Mouse (Mus musculus) heart, adult 8-10 months (tissue): ENCODE results near the gene Gaa. TPM values are rescaled to one million over a fixed set of nuclear protein-coding genes. Genes with fewer than 3 reads are reported as not detected.
A peak's percentile ranks its signal among the peaks of the same experiment; 100 is the strongest.

ENCODE experiments used
- DNase-seq: peaks from one replicate; pipeline ENCODE4 v3.0.0; 2022; ENCODE audit warnings: low spot score
- total RNA-seq, 4 experiments: library from RNA; stranded (reverse); gene quantifications; 2 replicates each; pipeline ENCODE4 v1.2.4; 2022

Gene Gaa
- total RNA-seq, 4 experiments from 2014 or later = 108 to 126 (median 114) TPM

DNA sequence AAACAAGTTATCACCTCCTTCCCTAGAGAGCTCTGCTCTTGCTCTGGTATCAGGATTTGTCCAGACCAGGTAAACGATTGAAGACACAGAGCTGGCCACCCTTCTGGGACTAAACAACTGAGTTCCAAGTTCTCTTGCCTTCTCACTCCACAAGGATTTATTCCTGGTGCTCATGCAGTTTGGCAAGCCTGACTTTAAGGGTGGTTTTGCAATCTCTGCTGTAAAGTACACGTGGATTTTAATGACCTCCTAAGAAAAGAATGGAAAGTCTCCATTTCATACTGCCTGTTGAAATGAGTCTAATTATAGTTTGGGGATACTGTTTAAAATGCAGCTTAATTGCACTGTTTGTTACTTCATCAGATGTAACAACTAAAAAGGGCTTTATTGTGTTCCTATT is 33.3 kb downstream of the Gaa start:
- DNase-seq = no peak

GRCm38 (mm10) chr11:119304904-119305712 is 37.4 kb downstream of the Gaa start:
- no peak for DNase-seq

GRCm38 (mm10) chr11:119306762-119307657 is 39.3 kb downstream of the Gaa start:
- no peak for DNase-seq

DNA sequence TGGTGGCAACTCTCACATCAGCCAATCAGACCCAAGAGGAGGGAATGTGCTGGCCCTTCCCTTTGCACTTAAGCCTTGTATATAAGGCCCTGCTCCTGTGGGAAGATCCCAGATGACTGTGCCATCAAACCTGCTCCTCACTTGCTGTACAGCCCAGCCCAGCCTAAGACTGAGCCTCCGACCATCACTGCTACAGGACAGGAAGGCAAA is 39.9 kb downstream of the Gaa start, which contains the start of gene Card14:
TSS of gene Card14 (plus strand) at position 111 of the 210 bp plus-strand sequence.
- DNase-seq = no peak

GRCm38 (mm10) chr11:119307916-119308315 is 40.2 kb downstream of the Gaa start:
- no peak for DNase-seq

DNA sequence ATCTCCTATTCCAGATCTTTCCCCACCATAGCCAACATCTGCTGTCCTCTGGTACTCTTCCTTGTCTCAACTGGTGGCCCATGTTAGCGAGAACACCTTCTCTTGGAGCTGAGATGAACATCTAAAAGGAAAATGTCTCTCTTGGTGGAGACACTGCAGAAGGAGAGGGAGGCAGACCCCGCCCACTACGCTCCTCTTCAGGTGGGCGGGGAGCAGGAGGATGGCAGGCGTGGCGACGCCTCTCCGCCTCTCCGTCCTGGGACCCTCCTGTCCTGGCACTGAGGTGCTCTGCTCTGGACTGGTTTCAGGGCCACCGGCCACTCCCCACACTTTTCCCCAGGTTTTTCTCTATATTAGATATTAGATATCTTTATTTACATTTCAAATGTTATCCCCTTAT is 42.9 kb downstream of the Gaa start:
- no peak for DNase-seq

- no peak for DNase-seq
These were observed 46.7 kb downstream of the Gaa start for GRCm38 (mm10) chr11:119314252-119314936.

DNA sequence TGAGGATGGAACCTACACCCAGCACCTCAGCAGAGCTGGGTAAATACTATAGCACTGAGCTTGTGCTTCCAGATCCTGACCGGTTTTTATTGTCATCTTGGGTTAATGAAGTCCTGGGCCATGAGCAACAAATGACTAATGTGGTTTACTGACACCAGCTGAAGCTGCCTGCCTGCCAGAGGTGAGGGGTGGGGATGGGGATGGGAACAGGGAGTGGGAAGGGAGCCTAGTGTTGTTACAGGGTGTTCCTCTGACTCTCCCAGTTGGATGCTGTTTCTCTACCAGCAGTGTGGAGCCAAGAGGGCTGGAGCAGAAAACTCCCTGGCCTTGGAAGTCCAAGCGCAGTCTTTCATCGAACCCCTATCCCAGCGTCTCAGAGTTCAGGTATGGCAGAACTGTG is 49.0 kb downstream of the Gaa start:
- DNase-seq = peak; percentile 35

- DNase-seq = no peak
These were observed 54.8 kb downstream of the Gaa start for GRCm38 (mm10) chr11:119322521-119322920.

GRCm38 (mm10) chr11:119325068-119325467 is 57.4 kb downstream of the Gaa start:
- no peak for DNase-seq

GRCm38 (mm10) chr11:119330592-119330991 is 62.9 kb downstream of the Gaa start:
- DNase-seq = no peak

GRCm38 (mm10) chr11:119331970-119332369 is 64.3 kb downstream of the Gaa start:
- DNase-seq = no peak

Other genes starting within 250 kb of the Gaa start
- 1 to 10 TPM; 2.0 to 3.9 (median 2.9) TPM for gene Cbx2, start 244.9 kb upstream of the Gaa start, total RNA-seq
- gene Cbx8, start 226.9 kb upstream of the Gaa start, total RNA-seq = 1 to 10 TPM; 3.6 to 4.9 (median 4.6) TPM
- 10 to 100 TPM in 1 of 4 experiments, 1 to 10 TPM in 3; 5.2 to 12.8 (median 8.4) TPM for gene Cbx4, start 181.7 kb upstream of the Gaa start, total RNA-seq
- gene Tbc1d16, start 39.4 kb upstream of the Gaa start, total RNA-seq = 10 to 100 TPM; 60.3 to 72.2 (median 64.4) TPM
- under 1 TPM in 1 of 4 experiments, not detected in 3; 0.20 TPM for gene Ccdc40, start 39.3 kb upstream of the Gaa start, total RNA-seq
- gene Eif4a3, start 32.2 kb downstream of the Gaa start, total RNA-seq = 10 to 100 TPM; 57.7 to 77.2 (median 66.8) TPM
- gene Card14, start 39.9 kb downstream of the Gaa start, total RNA-seq = under 1 TPM in 2 of 4 experiments, not detected in 2; 0.13 to 0.14 TPM
- 1 to 10 TPM; 4.6 to 5.6 (median 5.3) TPM for gene Sgsh, start 87.6 kb downstream of the Gaa start, total RNA-seq
- 1 to 10 TPM; 2.3 to 4.6 (median 3.1) TPM for gene Slc26a11, start 87.7 kb downstream of the Gaa start, total RNA-seq
- gene Rnf213, start 125.2 kb downstream of the Gaa start, total RNA-seq = 10 to 100 TPM; 11.1 to 16.0 (median 13.2) TPM
- gene Endov, start 223.5 kb downstream of the Gaa start, total RNA-seq = 10 to 100 TPM in 1 of 4 experiments, 1 to 10 TPM in 3; 7.2 to 13.2 (median 7.9) TPM